Mouse (Mus musculus): ENCODE measurements around the gene Rhox4d.
"Not testable (repeated sequence)": the region's sequence is repeated elsewhere in the genome, so short reads cannot be mapped to it uniquely, and the experiment has no call there.

- TF ChIP-seq CTCF (IDR thresholded peaks at IDR 0.05; ENCODE audit: low read depth, low read length); POLR2A (IDR thresholded peaks at IDR 0.05; ENCODE audit: borderline replicate concordance, low read depth, low read length): not testable (repeated sequence)
Measured at GRCm38 (mm10) chrX:37480037-37480436, 34.1 kb upstream of the Rhox4d start, which contains the start of gene Rhox4c.
